Comparison of ENCODE assay signal across 8 mouse cellular contexts in genomic region chr3:52140162-52140561, GRCm38 (mm10). TPM values are rescaled to one million over a fixed set of nuclear protein-coding genes. Genes with fewer than 3 reads are reported as not detected.
DNase-seq lines count a peak whose midpoint lies in the region; ATAC-seq and TF ChIP-seq lines count a peak whose summit lies in the region.

No protein-coding gene starts in this region.

- peak; percentile 94 for ATAC-seq in forebrain, postnatal 0 days

- peak; percentile 86 for DNase-seq in heart, adult 11 months
- no peak for DNase-seq in heart, embryonic 10.5 days (ENCODE audit: low spot score)
- peak; percentile 65 to 81 for DNase-seq in adrenal gland, adult (ENCODE audit: inconsistent age in 2 of 2, low spot score in 1 of 2)
- DNase-seq in forebrain, postnatal 0 days: peak; percentile 80
- peak; percentile 51 for DNase-seq in layer of hippocampus, postnatal 36 days
- DNase-seq in B cell, adult 2 months: no peak
- no peak for DNase-seq in neural tube, embryonic 10.5 days (ENCODE audit: extremely low spot score, low spot score)

- no peaks in the 10 kb centered on the region for H3K27me3 ChIP-seq in heart, embryonic 10.5 days (ENCODE audit: insufficient read depth, poor library complexity, severe bottlenecking)
- H3K27me3 ChIP-seq in forebrain, postnatal 0 days (ENCODE audit: insufficient read depth, low read length): no peaks in the 10 kb centered on the region

- no peak overlapping the region for H3K4me2 ChIP-seq in forebrain, postnatal 0 days (ENCODE audit: low read depth)

- no peak for TF ChIP-seq CTCF in forebrain, postnatal 0 days (IDR thresholded peaks at IDR 0.05; ENCODE audit: low read depth)
- TF ChIP-seq CTCF in olfactory bulb, adult 2 months (IDR thresholded peaks at IDR 0.05; ENCODE audit: insufficient read depth, low read depth, low read length): no peak

- no peak overlapping the region for H3K27ac ChIP-seq in heart, embryonic 10.5 days
- 0 out of 2 replicates have a peak overlapping the region, but pooled peaks have one; percentile 30 for H3K27ac ChIP-seq in forebrain, postnatal 0 days (ENCODE audit: low read depth, low read length)
- H3K27ac ChIP-seq in olfactory bulb, adult 2 months (ENCODE audit: insufficient read depth, low read depth, low read length): peak overlapping the region; percentile 32; the same call in 1 of the 2 replicates

- whole genome bisulfite sequencing in heart, embryonic 10.5 days: 52% methylated on average over 16 of the region's 16 CpGs
- WGBS in forebrain, postnatal 0 days: 34% methylated on average over 16 of the region's 16 CpGs
- WGBS in olfactory bulb, adult 2 months: 25% methylated on average over 16 of the region's 16 CpGs

- peak overlapping the region; percentile 2; the same call in 1 of the 2 replicates for H3K9ac ChIP-seq in forebrain, postnatal 0 days

- H3K9me3 ChIP-seq in heart, embryonic 10.5 days: no peaks in the 10 kb centered on the region
- no peaks in the 10 kb centered on the region for H3K9me3 ChIP-seq in forebrain, postnatal 0 days (ENCODE audit: low read length)

- H3K36me3 ChIP-seq in heart, embryonic 10.5 days: no peaks in the 10 kb centered on the region
- no peaks in the 10 kb centered on the region for H3K36me3 ChIP-seq in forebrain, postnatal 0 days (ENCODE audit: insufficient read depth)

- peaks cover 5% of the 10 kb centered on the region; the same call in 1 of the 2 replicates for H3K4me1 ChIP-seq in heart, embryonic 10.5 days
- peaks cover 5% of the 10 kb centered on the region; the same call in 1 of the 2 replicates for H3K4me1 ChIP-seq in forebrain, postnatal 0 days (ENCODE audit: insufficient read depth)
- peaks cover 19% of the 10 kb centered on the region; the same call in 1 of the 2 replicates for H3K4me1 ChIP-seq in olfactory bulb, adult 2 months (ENCODE audit: control insufficient read depth, insufficient read depth, low read length)

- H3K4me3 ChIP-seq in heart, embryonic 10.5 days: no peak overlapping the region
- H3K4me3 ChIP-seq in forebrain, postnatal 0 days (ENCODE audit: low read depth, low read length): no peak overlapping the region
- H3K4me3 ChIP-seq in olfactory bulb, adult 2 months (ENCODE audit: insufficient read depth, low read depth, low read length): no peak overlapping the region

- TF ChIP-seq POLR2A in olfactory bulb, adult 2 months (IDR thresholded peaks at IDR 0.05; ENCODE audit: insufficient read depth, low read depth, low read length): no peak

RNA-seq across cellular contexts. Expression of gene Maml3, which starts 35.3 kb away (rescaled TPM):
- polyA plus RNA-seq in heart, embryonic 10.5 days (2016; fragmentation: Nextera tagmentation; extraction: Ambion mirVana): 2.3 and 3.6 TPM in 2 replicates
- 8.4 and 14.9 TPM in 2 replicates for total RNA-seq in forebrain, postnatal 0 days (2014; rRNA removed)
- polyA plus RNA-seq in forebrain, postnatal 0 days (2015; fragmentation: Nextera tagmentation; extraction: Ambion mirVana): 1.8 and 3.1 TPM in 2 replicates
- 1 to 10 TPM; 8.3 to 9.8 TPM for total RNA-seq in layer of hippocampus, postnatal 36 days (2021)
- not detected in 2 replicates for polyA plus RNA-seq in olfactory bulb, adult 2 months (2012; ENCODE audit: insufficient read depth, insufficient read length, low replicate concordance, missing spikeins)

Comparison
In these comparisons a context has a peak if more than half of its experiments do, and no peak if none do; other contexts are left out.
1. DNase-seq: peak in heart, adult 11 months (single experiment), adrenal gland, adult (2 of 2), forebrain, postnatal 0 days (single experiment) and layer of hippocampus, postnatal 36 days (2 of 2); none in heart, embryonic 10.5 days (single experiment), B cell, adult 2 months (0 of 2) and neural tube, embryonic 10.5 days (single experiment).